Mouse (Mus musculus) heart, embryonic 11.5 days (tissue): Measurements from ENCODE around the gene Ablim1. TPM values are rescaled to one million over a fixed set of nuclear protein-coding genes. Genes with fewer than 3 reads are reported as not detected.

ENCODE experiments used
- ATAC-seq: fragments of 200-750 bp; cut with Nextera tagmentation; replicated peaks from 2 replicates; pipeline ENCODE4 v1.8.0; 2017; ENCODE audit warnings: moderate library complexity; ENCODE audit not compliant: insufficient number of reproducible peaks, low FRiP score, low TSS enrichment
- H3K27ac ChIP-seq: fragments of 300-500 bp; sonication (generic); 2 replicates; pipeline ENCODE4 v1.5.1; 2014; ENCODE audit warnings: mild to moderate bottlenecking, low read depth, low read length
- H3K27me3 ChIP-seq: fragments of 300-500 bp; sonication (generic); 2 replicates; pipeline ENCODE4 v1.6.1; 2014; ENCODE audit warnings: mild to moderate bottlenecking, low read length, mixed read lengths; ENCODE audit not compliant: control insufficient read depth, insufficient read depth
- H3K36me3 ChIP-seq: fragments of 300-500 bp; sonication (generic); 2 replicates; pipeline ENCODE4 v1.6.1; 2014; ENCODE audit warnings: mild to moderate bottlenecking, low read length, moderate library complexity, mixed read lengths; ENCODE audit not compliant: control insufficient read depth, insufficient read depth
- H3K4me1 ChIP-seq: fragments of 300-500 bp; sonication (generic); 2 replicates; pipeline ENCODE4 v1.6.1; 2014; ENCODE audit warnings: low read length; ENCODE audit not compliant: control insufficient read depth, insufficient read depth
- H3K4me2 ChIP-seq: fragments of 300-500 bp; sonication (generic); 2 replicates; pipeline ENCODE4 v1.6.1; 2014; ENCODE audit warnings: mild to moderate bottlenecking, moderate library complexity
- H3K4me3 ChIP-seq: fragments of 300-500 bp; sonication (generic); 2 replicates; pipeline ENCODE4 v1.5.1; 2014; ENCODE audit warnings: low read depth, low read length
- H3K9ac ChIP-seq: fragments of 300-500 bp; sonication (generic); 2 replicates; pipeline ENCODE4 v1.6.1; 2014; ENCODE audit warnings: mild to moderate bottlenecking, low read depth, low read length, moderate library complexity
- H3K9me3 ChIP-seq: fragments of 300-500 bp; sonication (generic); replicated peaks from 2 replicates; pipeline ENCODE4 v1.6.1; 2016; ENCODE audit warnings: low read length; ENCODE audit not compliant: control insufficient read depth
- WGBS: fragments of 180-500 bp; shearing (Covaris S2); extraction: QIAGEN DNeasy Blood & Tissue Kit; methylation state at CpG from one replicate; pipeline ENCODE4 v1.1.7; 2014; ENCODE audit not compliant: insufficient replicate concordance; 5-methylcytosine and 5-hydroxymethylcytosine counted together
- polyA plus RNA-seq: library from polyadenylated mRNA; unstranded; fragments of >200 nt; fragmentation: Nextera tagmentation; extraction: Ambion mirVana; gene quantifications from 2 replicates; pipeline ENCODE4 v1.2.1, GENCODE M21; 2014

Gene Ablim1
- polyA plus RNA-seq, 1 experiment from 2014 or later = 45.8 TPM

DNA sequence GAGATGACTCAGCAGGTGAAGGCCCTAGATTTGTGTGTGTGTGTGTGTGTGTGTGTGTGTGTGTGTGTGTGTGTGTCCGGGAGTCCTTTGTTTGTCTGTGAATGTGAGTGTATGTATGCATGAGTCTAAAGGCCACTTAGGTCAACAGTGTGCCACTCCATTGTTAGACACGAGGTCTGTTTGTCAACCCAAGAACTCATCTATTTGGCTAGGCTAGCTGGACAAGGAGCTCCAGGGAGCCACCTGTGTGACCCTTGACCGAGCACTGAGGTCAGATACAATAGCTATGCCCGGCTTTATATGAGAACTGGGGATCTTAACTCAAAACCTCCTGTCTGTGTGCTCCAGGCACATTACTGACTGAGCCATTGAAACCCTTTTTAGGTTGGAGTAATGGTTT lies 7.8 kb upstream of the Ablim1 start:
- no peak overlapping the region for H3K4me3 ChIP-seq
- ATAC-seq = no peak
- H3K9me3 ChIP-seq = no peaks in the 10 kb centered on the region
- H3K27ac ChIP-seq = no peak overlapping the region
- 68% methylated on average over 4 of the region's 4 CpGs for WGBS
- H3K36me3 ChIP-seq = no peaks in the 10 kb centered on the region
- H3K27me3 ChIP-seq = 0 out of 2 replicates have a peak, but pooled peaks cover 3% of the 10 kb centered on the region
- no peak overlapping the region for H3K4me2 ChIP-seq
- no peaks in the 10 kb centered on the region for H3K4me1 ChIP-seq
- no peak overlapping the region for H3K9ac ChIP-seq

GRCm38 (mm10) chr19:57321839-57322238 lies 7.1 kb upstream of the Ablim1 start:
- H3K4me3 ChIP-seq = no peak overlapping the region
- 0 out of 2 replicates have a peak, but pooled peaks cover 3% of the 10 kb centered on the region for H3K27me3 ChIP-seq
- no peak overlapping the region for H3K27ac ChIP-seq
- no peaks in the 10 kb centered on the region for H3K9me3 ChIP-seq
- no peak overlapping the region for H3K4me2 ChIP-seq
- no peak for ATAC-seq
- no peaks in the 10 kb centered on the region for H3K4me1 ChIP-seq
- WGBS = 76% methylated on average over 3 of the region's 3 CpGs
- H3K9ac ChIP-seq = no peak overlapping the region
- no peaks in the 10 kb centered on the region for H3K36me3 ChIP-seq

DNA sequence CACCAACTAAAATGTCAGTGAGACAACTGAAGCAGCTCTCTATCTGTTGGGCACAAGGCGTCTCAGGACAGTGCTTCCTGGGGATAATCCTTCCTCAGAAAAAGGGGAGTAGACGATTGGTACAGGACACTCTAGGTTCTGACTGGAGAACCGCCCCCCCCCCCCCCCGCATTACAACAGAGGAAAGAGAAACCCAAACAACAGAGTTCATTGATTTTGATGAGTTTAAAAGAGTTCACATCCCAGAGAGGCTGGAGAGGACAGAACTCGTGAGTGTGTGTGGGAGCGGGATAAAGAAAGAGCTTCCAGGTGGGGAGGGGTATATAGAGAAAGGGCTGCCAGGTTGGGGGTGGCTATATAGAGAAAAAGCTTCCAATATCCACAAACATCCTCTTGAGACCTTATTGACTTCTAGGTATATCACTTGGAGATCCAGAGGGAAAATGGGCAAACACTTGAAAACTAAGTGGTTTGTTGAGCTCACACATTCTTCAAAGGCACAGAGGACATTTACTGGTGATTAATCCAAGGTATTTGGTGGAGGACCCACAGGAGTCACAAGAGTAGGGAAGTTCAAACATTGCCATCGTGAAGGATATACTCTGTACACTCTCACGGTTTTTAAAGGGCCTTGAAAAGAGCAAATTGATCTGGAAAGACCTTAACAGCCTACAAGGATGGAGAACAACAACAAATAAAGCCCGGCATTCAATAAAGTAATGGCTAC lies 6.1 kb upstream of the Ablim1 start:
- Histone ChIP-seq H3K27ac (no peak overlapping the region), H3K4me2 (no peak overlapping the region), H3K27me3 (0 out of 2 replicates have a peak, but pooled peaks cover 3% of the 10 kb centered on the region), H3K36me3 (no peaks in the 10 kb centered on the region), H3K9me3 (no peaks in the 10 kb centered on the region), H3K4me3 (no peak overlapping the region), H3K9ac (no peak overlapping the region), H3K4me1 (no peaks in the 10 kb centered on the region)
- WGBS = 63% methylated on average over 9 of the region's 9 CpGs
- ATAC-seq = no peak

- H3K9me3 ChIP-seq = no peaks in the 10 kb centered on the region
Measured at GRCm38 (mm10) chr19:57316597-57316996, 1.9 kb upstream of the Ablim1 start.

DNA sequence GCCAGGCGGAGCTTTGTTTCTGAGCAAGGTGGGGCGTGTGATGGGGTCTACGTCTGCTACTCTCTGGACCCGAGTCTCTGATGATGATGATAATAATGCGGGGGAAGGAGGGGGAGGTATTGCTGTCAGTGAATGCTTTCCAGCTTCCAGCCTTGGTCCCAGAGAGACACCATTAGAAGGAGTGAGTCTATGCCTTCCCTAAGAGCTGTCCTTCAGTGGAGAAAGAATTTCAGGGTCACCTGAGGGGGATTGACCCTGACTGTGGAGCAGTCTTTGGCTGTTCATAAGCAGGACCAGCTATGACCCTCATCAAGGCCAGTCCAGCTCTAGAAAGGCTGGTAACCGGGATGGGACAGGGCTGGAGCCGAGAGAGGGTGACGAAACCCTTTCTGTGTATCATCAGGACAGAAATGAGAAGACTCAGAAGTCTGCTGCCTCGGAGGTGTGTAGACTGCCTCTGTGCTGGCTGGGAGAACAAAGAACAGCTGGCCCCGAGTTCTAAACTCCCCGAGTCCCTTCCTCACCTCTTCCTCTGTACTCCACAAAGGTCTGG lies 370 bp upstream of the Ablim1 start:
- Histone ChIP-seq H3K9ac (peak overlapping the region; percentile 73), H3K4me1 (peaks cover 7% of the 10 kb centered on the region; the same call in 1 of the 2 replicates), H3K27ac (no peak overlapping the region), H3K36me3 (no peaks in the 10 kb centered on the region), H3K4me3 (peak overlapping the region; percentile 60), H3K4me2 (peak overlapping the region; percentile 79), H3K9me3 (no peaks in the 10 kb centered on the region), H3K27me3 (peaks cover 17% of the 10 kb centered on the region)
- ATAC-seq = peak; percentile 46; the same call in 1 of the 2 replicates
- 33% methylated on average over 11 of the region's 11 CpGs for WGBS

More at GRCm38 (mm10) chr19:57316597-57316996, 1.9 kb upstream of the Ablim1 start:
- H3K27me3 ChIP-seq = peaks cover 17% of the 10 kb centered on the region
- H3K27ac ChIP-seq = no peak overlapping the region
- H3K9ac ChIP-seq = no peak overlapping the region
- H3K4me1 ChIP-seq = peaks cover 7% of the 10 kb centered on the region; the same call in 1 of the 2 replicates
- WGBS = 62% methylated on average over 3 of the region's 3 CpGs
- ATAC-seq = no peak
- H3K4me3 ChIP-seq = no peak overlapping the region
- H3K4me2 ChIP-seq = no peak overlapping the region
- no peaks in the 10 kb centered on the region for H3K36me3 ChIP-seq

DNA sequence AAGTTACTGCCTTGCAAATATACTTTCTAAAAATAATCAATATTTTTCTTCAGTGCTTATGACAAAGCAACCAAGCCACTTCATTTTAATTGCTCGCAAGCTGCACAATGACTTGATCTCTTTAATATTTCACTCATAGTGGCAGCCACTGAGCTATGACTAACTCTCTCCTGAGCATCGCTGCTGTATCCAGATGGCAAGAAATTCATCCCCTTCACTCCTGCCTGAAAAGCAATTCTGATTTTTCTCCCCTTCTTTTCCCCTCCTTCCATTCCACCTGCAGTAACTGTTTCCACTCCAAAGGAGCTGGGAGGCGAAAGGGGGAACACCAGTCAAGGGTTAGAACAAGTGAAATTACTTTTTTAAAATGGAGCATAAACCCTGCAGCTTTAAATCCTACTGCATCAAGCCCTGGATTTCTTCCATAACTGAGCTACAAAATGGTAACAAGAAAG lies 801 bp downstream of the Ablim1 start:
- peaks cover 7% of the 10 kb centered on the region; the same call in 1 of the 2 replicates for H3K4me1 ChIP-seq
- H3K9me3 ChIP-seq = no peaks in the 10 kb centered on the region
- no peak overlapping the region for H3K27ac ChIP-seq
- no peak for ATAC-seq
- peak overlapping the region; percentile 79 for H3K4me2 ChIP-seq
- H3K4me3 ChIP-seq = peak overlapping the region; percentile 60
- peak overlapping the region; percentile 73; the same call in 1 of the 2 replicates for H3K9ac ChIP-seq
- 73% methylated on average over 3 of the region's 3 CpGs for WGBS
- H3K36me3 ChIP-seq = no peaks in the 10 kb centered on the region
- peaks cover 17% of the 10 kb centered on the region for H3K27me3 ChIP-seq

DNA sequence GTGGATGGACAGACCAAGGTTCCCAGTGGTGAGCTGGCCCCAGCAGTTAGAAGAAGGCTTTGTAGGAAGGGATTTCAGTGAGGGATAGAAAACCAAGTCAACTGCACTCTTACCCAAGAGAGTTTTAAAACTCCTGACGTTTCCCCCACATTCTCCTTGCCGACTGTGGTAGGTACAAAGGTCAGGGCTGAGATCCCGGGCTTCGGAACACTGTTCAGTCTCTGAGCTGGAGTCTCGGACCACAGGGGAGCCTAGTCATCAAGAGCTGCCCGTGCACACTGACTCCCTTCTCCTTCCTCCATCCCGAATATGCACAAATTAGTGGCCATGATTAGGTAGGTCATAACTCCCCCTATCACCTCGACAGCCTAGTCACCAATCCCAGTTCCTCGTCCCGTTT lies 1.5 kb downstream of the Ablim1 start:
- H3K4me2 ChIP-seq = no peak overlapping the region

GRCm38 (mm10) chr19:57309980-57310379 lies 4.7 kb downstream of the Ablim1 start:
- Histone ChIP-seq H3K9me3 (no peaks in the 10 kb centered on the region), H3K27me3 (peaks cover 17% of the 10 kb centered on the region), H3K4me3 (no peak overlapping the region), H3K4me1 (peaks cover 12% of the 10 kb centered on the region), H3K9ac (no peak overlapping the region), H3K36me3 (no peaks in the 10 kb centered on the region), H3K27ac (no peak overlapping the region), H3K4me2 (no peak overlapping the region)
- WGBS = 66% methylated on average over 4 of the region's 4 CpGs
- no peak for ATAC-seq

More for the DNA sequence above, 1.5 kb downstream of the Ablim1 start:
- peaks cover 7% of the 10 kb centered on the region; the same call in 1 of the 2 replicates for H3K4me1 ChIP-seq
- H3K9ac ChIP-seq = no peak overlapping the region
- no peak for ATAC-seq
- no peak overlapping the region for H3K27ac ChIP-seq
- H3K9me3 ChIP-seq = no peaks in the 10 kb centered on the region
- 72% methylated on average over 10 of the region's 10 CpGs for WGBS
- no peak overlapping the region for H3K4me3 ChIP-seq
- H3K36me3 ChIP-seq = no peaks in the 10 kb centered on the region
- peaks cover 17% of the 10 kb centered on the region for H3K27me3 ChIP-seq
